In genomic region chr6:115768207-115768606, GRCm38 (mm10) we compare ENCODE assay signal across 11 mouse cellular contexts. TPM values are rescaled to one million over a fixed set of nuclear protein-coding genes. Genes with fewer than 3 reads are reported as not detected.
DNase-seq lines count a peak whose midpoint lies in the region; ATAC-seq lines count a peak whose summit lies in the region.
"Had no signal": no experiment of that assay in that cellular context is flagged by ENCODE, and none has a peak within 500 bp of the region (broad histone marks: within the 10 kb centered on the region; RNA-seq: fewer than 3 reads in every experiment).

No protein-coding gene starts in this region.

- H3K9me3 ChIP-seq in kidney, embryonic 14.5 days (ENCODE audit: control insufficient read depth, low read length), result no peaks in the 10 kb centered on the region
- no peaks in the 10 kb centered on the region for H3K9me3 ChIP-seq in limb, embryonic 10.5 days (replicated peaks)
- H3K9me3 ChIP-seq in forebrain, embryonic 16.5 days (ENCODE audit: control insufficient read depth, low read length), result no peaks in the 10 kb centered on the region
- H3K9me3 ChIP-seq: embryonic facial prominence, embryonic 12.5 days had no signal

- ATAC-seq in kidney, embryonic 14.5 days (ENCODE audit: low FRiP score, low TSS enrichment), result no peak
- no peak for ATAC-seq in forebrain, embryonic 16.5 days
- ATAC-seq: Patski had no signal

- no peak overlapping the region for H3K4me3 ChIP-seq in kidney, embryonic 14.5 days (ENCODE audit: low read length)
- H3K4me3 ChIP-seq in limb, embryonic 10.5 days, result no peak overlapping the region
- no peak overlapping the region for H3K4me3 ChIP-seq in forebrain, embryonic 16.5 days (replicated peaks; ENCODE audit: low read length)
- H3K4me3 ChIP-seq: embryonic facial prominence, embryonic 12.5 days had no signal

- H3K36me3 ChIP-seq in kidney, embryonic 14.5 days (ENCODE audit: control insufficient read depth, insufficient read depth, low read length), result no peaks in the 10 kb centered on the region
- no peaks in the 10 kb centered on the region for H3K36me3 ChIP-seq in limb, embryonic 10.5 days
- H3K36me3 ChIP-seq in forebrain, embryonic 16.5 days (ENCODE audit: control insufficient read depth, insufficient read depth), result no peaks in the 10 kb centered on the region
- H3K36me3 ChIP-seq: embryonic facial prominence, embryonic 12.5 days had no signal

- no peak overlapping the region for H3K9ac ChIP-seq in kidney, embryonic 14.5 days (ENCODE audit: low read depth, low read length)
- no peak overlapping the region for H3K9ac ChIP-seq in forebrain, embryonic 16.5 days (replicated peaks; ENCODE audit: low read depth, low read length)
- H3K9ac ChIP-seq: embryonic facial prominence, embryonic 12.5 days had no signal

- WGBS in kidney, embryonic 14.5 days, result 83% methylated on average over 4 of the region's 4 CpGs
- WGBS in limb, embryonic 10.5 days, result 80% methylated on average over 4 of the region's 4 CpGs
- 94% methylated on average over 4 of the region's 4 CpGs for WGBS in forebrain, embryonic 16.5 days

- H3K27ac ChIP-seq in kidney, embryonic 14.5 days (ENCODE audit: low read depth, low read length), result no peak overlapping the region
- peak overlapping the region; percentile 53 for H3K27ac ChIP-seq in limb, embryonic 10.5 days
- no peak overlapping the region for H3K27ac ChIP-seq in forebrain, embryonic 16.5 days (ENCODE audit: low read length)
- H3K27ac ChIP-seq: embryonic facial prominence, embryonic 12.5 days had no signal

- peak; percentile 19 for DNase-seq in kidney, adult 11 months
- DNase-seq in MEL-GATA-1-ER (ENCODE audit: extremely low read depth, low read depth), result peak; percentile 69
- no peak for DNase-seq in limb, embryonic 10.5 days (ENCODE audit: low spot score)
- DNase-seq in lung, postnatal 25 days (ENCODE audit: low spot score), result peak; percentile 64
- no peak for DNase-seq in cerebellum, postnatal 4 days (ENCODE audit: low spot score in 2 of 2)
- no peak for DNase-seq in layer of hippocampus, postnatal 10 days (ENCODE audit: low spot score in 2 of 2)
- DNase-seq: left cerebral cortex, postnatal 4 days had no signal

- H3K4me1 ChIP-seq in kidney, embryonic 14.5 days (ENCODE audit: control insufficient read depth, insufficient read depth, low read length), result peaks cover 9% of the 10 kb centered on the region; the same call in 1 of the 2 replicates
- peaks cover 30% of the 10 kb centered on the region for H3K4me1 ChIP-seq in limb, embryonic 10.5 days
- H3K4me1 ChIP-seq in forebrain, embryonic 16.5 days (replicated peaks; ENCODE audit: control insufficient read depth, insufficient read depth, low read length), result peaks cover 7% of the 10 kb centered on the region

- no peak overlapping the region for H3K4me2 ChIP-seq in kidney, embryonic 14.5 days (replicated peaks; ENCODE audit: low read depth, low read length)
- no peak overlapping the region for H3K4me2 ChIP-seq in forebrain, embryonic 16.5 days (ENCODE audit: low read length)
- H3K4me2 ChIP-seq: embryonic facial prominence, embryonic 12.5 days had no signal

- H3K27me3 ChIP-seq in kidney, embryonic 14.5 days (ENCODE audit: control insufficient read depth, insufficient read depth, low read length), result no peaks in the 10 kb centered on the region
- H3K27me3 ChIP-seq in limb, embryonic 10.5 days (ENCODE audit: low read depth, poor library complexity, severe bottlenecking), result no peaks in the 10 kb centered on the region
- H3K27me3 ChIP-seq in forebrain, embryonic 16.5 days (replicated peaks; ENCODE audit: control insufficient read depth, insufficient read depth, low read length), result no peaks in the 10 kb centered on the region
- H3K27me3 ChIP-seq: embryonic facial prominence, embryonic 12.5 days; Patski had no signal

RNA-seq across cellular contexts. Expression of gene Tmem40, which starts 6.0 kb away (rescaled TPM):
- 1.4 and 1.8 TPM in 2 replicates for polyA plus RNA-seq in kidney, embryonic 14.5 days (2014; fragmentation: Nextera tagmentation; extraction: Ambion mirVana)
- polyA plus RNA-seq in limb, embryonic 10.5 days (2016; fragmentation: Nextera tagmentation; extraction: Ambion mirVana), result 0.95 and 1.8 TPM in 2 replicates
- polyA plus RNA-seq in forebrain, embryonic 16.5 days (2015; fragmentation: Nextera tagmentation; extraction: Ambion mirVana), result 0.91 TPM in 1 of 2 replicates, not detected in the other
- under 1 TPM; 0.38 to 0.87 TPM for total RNA-seq in layer of hippocampus, postnatal 10 days (2021)
- polyA plus RNA-seq: Patski had no signal

RNA-seq across cellular contexts. Expression of gene Cand2, which starts 6.1 kb away (rescaled TPM):
- 24.0 and 36.1 TPM in 2 replicates for polyA plus RNA-seq in kidney, embryonic 14.5 days (2014; fragmentation: Nextera tagmentation; extraction: Ambion mirVana)
- polyA plus RNA-seq in limb, embryonic 10.5 days (2016; fragmentation: Nextera tagmentation; extraction: Ambion mirVana), result 73.1 and 88.1 TPM in 2 replicates
- polyA plus RNA-seq in forebrain, embryonic 16.5 days (2015; fragmentation: Nextera tagmentation; extraction: Ambion mirVana), result 16.7 and 17.9 TPM in 2 replicates
- 1 to 10 TPM; 5.6 to 6.1 TPM for total RNA-seq in layer of hippocampus, postnatal 10 days (2021)

RNA-seq across cellular contexts. Expression of gene Rpl32, which starts 40.3 kb away (rescaled TPM):
- polyA plus RNA-seq in kidney, embryonic 14.5 days (2014; fragmentation: Nextera tagmentation; extraction: Ambion mirVana), result 2,535 and 3,306 TPM in 2 replicates
- polyA plus RNA-seq in limb, embryonic 10.5 days (2016; fragmentation: Nextera tagmentation; extraction: Ambion mirVana), result 1,689 and 1,952 TPM in 2 replicates
- polyA plus RNA-seq in forebrain, embryonic 16.5 days (2015; fragmentation: Nextera tagmentation; extraction: Ambion mirVana), result 1,104 and 1,269 TPM in 2 replicates
- 100 to 1,000 TPM; 566 to 632 TPM for total RNA-seq in layer of hippocampus, postnatal 10 days (2021)

Comparison
In these comparisons a context has a peak if more than half of its experiments do, and no peak if none do; other contexts are left out.
1. DNase-seq: peak in kidney, adult 11 months (single experiment), MEL-GATA-1-ER (single experiment) and lung, postnatal 25 days (single experiment); none in limb, embryonic 10.5 days (single experiment), cerebellum, postnatal 4 days (0 of 2) and layer of hippocampus, postnatal 10 days (0 of 2).